Mouse (Mus musculus): ENCODE measurements around the gene Sars2.
"Not testable (repeated sequence)": the region's sequence is repeated elsewhere in the genome, so short reads cannot be mapped to it uniquely, and the experiment has no call there.

The Sars2 gene

DNA sequence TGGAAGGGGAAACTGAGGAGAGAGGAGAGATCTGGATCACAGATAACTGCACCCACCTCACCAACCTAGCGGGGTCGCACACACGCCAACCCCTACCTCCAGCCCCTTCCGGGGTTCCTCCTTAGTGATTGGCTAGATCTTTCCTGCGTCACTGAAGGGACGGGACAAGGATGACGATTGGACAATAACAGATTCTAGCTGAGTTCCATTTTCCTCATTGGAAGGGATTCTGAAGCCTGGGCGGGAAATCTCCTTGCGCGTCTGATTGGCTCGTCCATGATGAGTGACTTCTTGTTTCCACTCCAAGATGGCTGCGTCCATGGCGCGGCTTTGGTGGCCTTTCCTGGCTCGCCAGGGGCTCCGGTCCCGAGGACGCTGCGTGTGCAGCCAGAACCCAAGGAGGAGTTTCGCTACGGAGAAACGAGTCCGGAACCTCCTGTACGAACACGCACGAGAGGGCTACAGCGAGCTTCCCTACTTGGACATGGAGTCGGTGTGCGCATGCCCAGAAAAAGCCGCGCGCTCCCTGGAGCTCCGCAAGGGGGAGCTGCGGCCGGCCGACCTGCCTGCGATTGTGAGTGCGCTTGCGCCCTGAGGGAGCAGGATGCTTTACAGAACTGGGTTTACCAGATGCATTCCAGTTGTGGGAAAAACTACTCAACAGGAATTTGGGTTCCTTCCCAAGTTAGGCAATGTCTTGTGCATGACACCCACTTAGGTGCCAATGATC is at the start of gene Sars2, which contains the start of gene Mrps12:
Sars2 (plus strand) TSS at position 284 of the 730 bp plus-strand sequence.
Mrps12 (minus strand) TSS at position 112 of the 730 bp plus-strand sequence.
- DNase-seq (ENCODE audit: low spot score) = peak; percentile 93

DNA sequence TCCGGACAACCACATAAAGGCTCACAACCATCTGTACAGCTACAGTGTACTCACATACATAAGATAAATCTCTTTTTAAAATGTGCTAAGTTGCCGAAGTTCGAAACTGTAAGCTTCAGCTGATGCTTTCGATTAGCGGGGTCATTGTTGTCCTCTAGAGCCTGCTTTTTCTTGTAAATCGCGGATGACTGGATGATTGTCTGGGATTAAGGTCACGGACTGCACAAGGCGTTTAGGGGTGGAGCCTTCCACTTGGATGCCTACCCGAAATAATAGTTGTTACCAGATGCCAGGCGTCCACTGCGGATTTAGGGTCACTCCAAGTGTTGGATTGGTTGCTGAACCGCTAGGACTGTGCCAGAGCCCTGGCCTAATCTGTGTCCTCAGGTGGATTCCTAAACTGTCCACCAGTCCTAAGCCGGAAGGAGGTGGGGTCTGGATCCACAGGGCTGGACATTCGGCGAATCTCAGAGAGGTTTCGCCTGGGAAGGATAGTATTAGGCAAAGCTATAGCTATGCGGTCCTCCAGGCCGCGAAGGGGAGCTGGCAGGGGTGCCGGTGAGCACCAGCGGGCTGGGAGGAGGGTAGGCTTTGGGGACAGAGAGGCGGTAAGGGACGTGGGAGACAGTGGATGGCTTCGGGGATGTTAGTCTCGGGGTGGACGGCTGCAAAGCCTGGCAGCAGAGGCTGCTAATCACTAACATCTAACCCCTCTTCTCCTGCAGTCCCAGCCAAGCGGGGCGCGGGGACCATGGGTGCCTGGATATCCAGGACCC is 49.1 kb upstream of the Sars2 start, which contains the start of gene Fbxo27:
Fbxo27 (plus strand) TSS at position 305 of the 776 bp plus-strand sequence.
- DNase-seq (ENCODE audit: low spot score) = no peak

DNA sequence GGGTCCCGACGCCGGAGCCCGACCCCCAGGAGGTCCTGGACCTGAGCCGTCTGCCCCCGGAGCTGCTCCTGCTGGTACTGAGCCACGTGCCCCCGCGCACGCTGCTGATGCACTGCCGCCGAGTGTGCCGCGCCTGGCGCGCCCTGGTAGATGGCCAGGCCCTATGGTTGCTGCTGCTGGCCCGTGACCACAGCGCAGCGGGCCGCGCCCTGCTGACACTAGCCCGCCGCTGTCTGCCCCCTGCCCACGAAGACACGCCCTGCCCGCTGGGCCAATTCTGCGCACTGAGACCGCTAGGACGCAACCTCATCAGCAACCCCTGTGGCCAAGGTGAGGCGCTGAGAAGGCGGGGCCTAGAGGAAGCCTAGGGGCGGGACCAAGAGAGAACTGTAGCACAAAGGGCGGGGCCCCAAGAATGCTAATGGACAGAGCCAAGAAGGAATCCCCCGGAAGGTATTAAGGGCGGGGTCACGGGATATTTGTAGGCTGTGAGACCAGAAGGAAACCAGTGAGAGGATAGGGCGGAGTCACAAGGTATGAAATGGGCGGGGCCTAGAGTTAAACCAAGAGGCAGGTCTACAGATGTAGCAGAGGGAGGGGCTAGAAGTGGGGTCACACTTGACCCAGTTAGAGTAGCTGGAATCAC is 48.3 kb upstream of the Sars2 start:
- DNase-seq (ENCODE audit: low spot score) = peak; percentile 54

DNA sequence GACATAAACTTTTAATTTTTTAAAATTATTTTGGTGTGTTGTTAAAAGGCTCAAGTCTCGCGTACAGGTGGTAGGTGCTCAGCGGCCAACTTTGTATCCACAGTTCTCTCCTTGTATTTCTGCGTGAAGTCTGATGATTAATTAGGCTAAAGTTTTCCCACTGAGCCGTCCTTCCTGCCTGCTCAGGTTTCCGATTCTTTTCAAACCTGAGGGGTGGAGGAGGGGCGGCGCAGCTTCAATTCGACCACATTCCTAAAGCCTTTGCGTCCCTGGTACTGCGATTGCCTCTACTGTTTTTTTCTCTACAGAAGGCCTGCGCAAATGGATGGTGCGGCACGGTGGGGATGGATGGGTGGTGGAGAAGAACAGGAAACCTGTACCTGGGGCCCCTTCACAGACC is 47.4 kb upstream of the Sars2 start:
- DNase-seq (ENCODE audit: low spot score) = peak; percentile 35

GRCm38 (mm10) chr7:28694966-28695511 is 46.8 kb upstream of the Sars2 start:
- no peak for DNase-seq (ENCODE audit: low spot score)

DNA sequence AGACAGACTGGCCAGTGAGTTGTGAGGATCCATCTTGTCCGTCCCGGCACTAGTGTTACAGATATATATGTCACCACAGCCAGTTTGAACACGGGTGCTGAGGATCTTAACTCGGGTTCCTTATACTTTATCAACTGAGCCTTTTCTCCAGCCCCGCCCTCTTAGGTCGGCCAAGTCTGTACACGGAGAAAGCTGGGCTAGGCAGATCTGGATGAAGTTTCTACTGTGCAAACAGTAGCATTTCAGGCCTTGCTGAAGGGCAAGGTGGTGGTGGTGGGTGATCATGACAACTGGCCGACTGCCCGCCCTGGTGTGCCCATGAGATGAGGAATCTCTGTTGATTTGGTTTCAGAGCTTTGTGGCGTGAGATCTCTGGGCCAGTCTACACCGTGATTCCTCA is 44.5 kb upstream of the Sars2 start:
- DNase-seq (ENCODE audit: low spot score) = no peak

- DNase-seq (ENCODE audit: low spot score) = no peak
Measured at GRCm38 (mm10) chr7:28700269-28700668, 41.5 kb upstream of the Sars2 start.

GRCm38 (mm10) chr7:28701306-28701705 is 40.5 kb upstream of the Sars2 start:
- not testable (repeated sequence) for DNase-seq (ENCODE audit: low spot score)

GRCm38 (mm10) chr7:28702601-28703143 is 39.1 kb upstream of the Sars2 start:
- DNase-seq (ENCODE audit: low spot score) = no peak

DNA sequence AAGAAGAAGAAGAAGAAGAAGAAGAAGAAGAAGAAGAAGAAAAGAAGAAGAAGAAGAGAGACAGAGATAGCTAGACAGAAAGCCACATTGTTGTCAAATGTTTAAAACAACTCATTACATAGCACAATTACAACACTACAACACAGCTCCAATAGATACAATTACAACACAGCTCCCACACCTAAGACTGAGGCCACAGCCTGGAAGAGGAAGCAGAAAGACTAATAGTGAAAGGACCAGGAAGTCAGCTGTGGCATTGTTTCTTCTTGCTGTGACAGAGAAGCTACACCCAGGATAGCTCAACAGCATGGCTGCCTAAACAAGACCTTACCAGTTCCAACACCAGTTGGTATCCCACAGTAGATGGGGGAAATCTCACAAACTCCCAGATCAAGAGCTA is 32.3 kb upstream of the Sars2 start:
- DNase-seq (ENCODE audit: low spot score) = no peak

DNA sequence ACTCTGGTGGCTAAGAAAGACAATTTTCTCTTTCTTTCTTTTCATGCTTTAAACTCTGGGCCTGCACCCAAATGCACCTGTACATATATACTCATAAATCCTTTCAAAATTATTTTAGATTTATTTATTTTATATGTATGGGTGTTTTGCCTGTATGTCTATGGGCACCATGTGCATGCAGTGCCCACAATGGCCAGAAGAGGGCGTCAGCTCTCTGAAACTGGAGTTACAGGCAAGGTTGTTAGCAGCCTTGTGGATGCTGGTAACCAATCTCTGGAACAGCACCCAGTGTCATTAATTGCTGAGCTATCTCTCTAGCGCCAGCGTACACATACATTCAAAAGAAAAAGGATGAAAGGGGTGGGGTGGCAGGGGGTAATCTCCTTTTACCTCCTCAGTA is 30.8 kb upstream of the Sars2 start:
- no peak for DNase-seq (ENCODE audit: low spot score)

- DNase-seq (ENCODE audit: low spot score) = no peak
Measured at GRCm38 (mm10) chr7:28714667-28715066, 27.1 kb upstream of the Sars2 start.

DNA sequence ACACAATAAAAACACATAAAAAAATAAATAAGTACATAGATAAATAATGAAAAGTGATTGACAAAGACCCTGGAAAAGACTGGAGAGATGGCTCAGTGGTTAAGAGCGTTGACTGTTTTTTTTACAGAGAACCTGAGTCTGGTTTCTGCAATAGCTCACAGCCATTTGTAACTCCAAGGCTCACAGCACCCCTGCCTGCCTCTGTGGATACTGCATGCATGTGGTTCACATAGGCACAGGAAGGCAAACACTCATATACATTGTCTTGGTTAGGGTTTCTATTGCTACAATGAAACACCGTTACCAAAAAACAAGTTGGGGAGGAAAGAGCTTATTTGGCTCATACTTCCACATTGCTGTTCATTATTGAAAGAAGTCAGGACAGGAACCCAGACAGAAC is 26.2 kb upstream of the Sars2 start:
- no peak for DNase-seq (ENCODE audit: low spot score)

DNA sequence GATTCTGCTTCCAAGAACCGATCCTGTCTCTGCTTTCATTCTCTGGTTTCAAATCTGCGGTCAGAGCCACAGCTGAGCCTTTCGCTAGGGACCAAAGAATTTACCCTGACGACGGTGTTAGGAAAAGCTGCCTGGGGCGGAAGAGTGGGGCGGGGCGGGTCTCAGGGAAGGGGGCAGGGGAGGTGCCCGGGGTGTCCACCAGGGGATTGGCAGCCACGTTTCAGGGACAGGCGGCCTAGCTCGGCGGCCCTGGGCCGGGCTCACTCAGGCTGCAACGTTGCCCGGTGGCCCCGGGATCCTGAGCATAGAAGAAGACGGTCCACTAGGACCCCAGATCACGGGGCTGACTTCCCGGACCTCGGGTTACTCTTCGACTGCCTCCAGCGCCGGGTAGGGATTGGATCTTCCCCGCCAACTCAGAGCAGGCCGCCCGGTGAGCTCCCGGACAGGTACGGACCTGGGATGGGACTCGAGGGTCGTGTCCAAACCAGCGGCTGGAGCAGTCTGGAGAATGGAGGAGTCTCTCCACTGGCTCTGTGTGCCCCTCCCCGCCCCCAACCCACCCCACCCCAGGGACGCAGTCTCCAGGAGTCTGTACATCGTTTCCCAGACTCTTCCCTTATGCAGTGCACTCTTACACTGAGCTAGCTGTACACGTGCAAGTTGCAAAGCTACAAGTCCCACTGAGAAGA is 25.1 kb upstream of the Sars2 start, which contains the start of gene Fbxo17:
Fbxo17 (plus strand) TSS at position 215 of the 692 bp plus-strand sequence.
- peak; percentile 52 for DNase-seq (ENCODE audit: low spot score)

DNA sequence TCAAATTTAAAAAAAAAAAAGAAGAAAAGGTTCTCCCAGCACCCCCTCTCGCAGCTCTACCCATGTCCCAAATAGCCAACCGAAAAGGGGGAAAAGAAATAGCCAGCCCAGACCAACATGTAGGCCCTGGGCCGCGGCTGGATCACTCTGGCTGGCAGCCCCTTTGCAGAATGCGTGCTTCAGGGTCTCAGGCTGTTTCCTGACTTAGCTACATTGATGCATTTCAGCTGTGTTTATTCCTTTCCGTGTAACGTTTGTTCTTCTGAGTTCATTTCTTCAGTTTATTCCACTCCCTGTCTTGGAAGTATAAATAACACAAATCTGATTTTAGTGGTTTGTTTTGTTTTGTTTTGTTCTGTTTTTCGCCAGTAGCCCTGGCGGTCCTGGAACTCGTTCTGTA is 24.1 kb upstream of the Sars2 start:
- DNase-seq (ENCODE audit: low spot score) = no peak

GRCm38 (mm10) chr7:28719159-28719558 is 22.6 kb upstream of the Sars2 start:
- no peak for DNase-seq (ENCODE audit: low spot score)

- DNase-seq (ENCODE audit: low spot score) = no peak
Measured at GRCm38 (mm10) chr7:28719650-28720049, 22.1 kb upstream of the Sars2 start.

DNA sequence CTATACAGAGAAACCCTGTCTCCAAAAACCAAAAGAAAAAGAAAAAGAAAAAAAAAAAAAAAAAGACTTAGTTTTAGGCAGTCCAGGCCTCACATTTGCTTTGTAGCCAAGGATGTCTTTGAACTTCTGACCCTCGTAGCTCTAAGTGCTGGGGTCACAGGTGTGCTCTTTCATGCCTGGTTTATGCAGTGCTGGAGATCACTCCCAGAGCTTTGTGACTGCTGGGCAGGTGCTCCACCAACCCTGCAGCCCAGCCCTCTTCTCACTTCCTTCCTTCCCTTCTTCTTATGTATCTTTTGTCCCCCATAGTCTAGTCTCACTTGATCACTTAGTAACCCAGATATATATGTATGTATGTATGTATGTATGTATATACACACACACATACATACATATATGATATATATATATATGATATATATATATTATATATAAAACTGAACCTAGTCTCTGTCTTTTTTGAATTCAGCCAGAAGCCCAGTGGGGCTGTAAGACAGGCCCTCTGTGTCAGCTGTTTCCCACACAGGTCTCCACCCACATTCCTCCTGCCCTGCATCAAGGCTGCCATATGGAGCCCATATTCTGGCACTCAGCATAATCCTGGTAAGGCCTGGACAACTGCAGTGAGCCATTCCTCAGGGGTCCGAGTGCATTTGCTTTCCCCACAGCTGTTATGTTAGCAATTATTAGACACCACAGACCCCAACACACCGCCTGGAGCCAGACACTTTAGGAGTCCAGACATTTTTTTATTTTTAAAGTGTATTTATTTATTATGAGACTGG is 20.8 kb upstream of the Sars2 start:
- DNase-seq (ENCODE audit: low spot score) = no peak

GRCm38 (mm10) chr7:28722079-28722478 is 19.7 kb upstream of the Sars2 start:
- no peak for DNase-seq (ENCODE audit: low spot score)

- DNase-seq (ENCODE audit: low spot score) = no peak
Measured at GRCm38 (mm10) chr7:28724613-28725012, 17.2 kb upstream of the Sars2 start.

GRCm38 (mm10) chr7:28726600-28726999 is 15.2 kb upstream of the Sars2 start:
- DNase-seq (ENCODE audit: low spot score) = peak; percentile 84
